Mouse (Mus musculus) hindbrain, embryonic 16.5 days (tissue): Measurements from ENCODE around the gene Ccdc28b. TPM values are rescaled to one million over a fixed set of nuclear protein-coding genes. Genes with fewer than 3 reads are reported as not detected.

ENCODE experiments used
- ATAC-seq: fragments of 200-750 bp; cut with Nextera tagmentation; 2 replicates; pipeline ENCODE4 v1.8.0; 2017; ENCODE audit warnings: moderate TSS enrichment, moderate library complexity
- H3K27ac ChIP-seq: fragments of 300-500 bp; sonication (generic); 2 replicates; pipeline ENCODE4 v1.5.1; 2014; ENCODE audit warnings: low read depth, mild to moderate bottlenecking, control low read depth, low read length, moderate library complexity
- H3K27me3 ChIP-seq: fragments of 300-500 bp; sonication (generic); replicated peaks from 2 replicates; pipeline ENCODE4 v1.6.1; 2014; ENCODE audit warnings: low read length; ENCODE audit not compliant: control insufficient read depth, insufficient read depth
- H3K36me3 ChIP-seq: fragments of 300-500 bp; sonication (generic); 2 replicates; pipeline ENCODE4 v1.6.1; 2014; ENCODE audit warnings: mild to moderate bottlenecking, low read length, moderate library complexity, mixed read lengths; ENCODE audit not compliant: control insufficient read depth, insufficient read depth
- H3K4me1 ChIP-seq: fragments of 300-500 bp; sonication (generic); 2 replicates; pipeline ENCODE4 v1.6.1; 2014; ENCODE audit warnings: low read depth, low read length; ENCODE audit not compliant: control insufficient read depth, insufficient read depth
- H3K4me2 ChIP-seq: fragments of 300-500 bp; sonication (generic); 2 replicates; pipeline ENCODE4 v1.6.1; 2014; ENCODE audit warnings: mild to moderate bottlenecking, low read length, control low read depth, moderate library complexity
- H3K4me3 ChIP-seq: fragments of 300-500 bp; sonication (generic); 2 replicates; pipeline ENCODE4 v1.5.1; 2014; ENCODE audit warnings: mild to moderate bottlenecking, low read length, control low read depth, moderate library complexity
- H3K9ac ChIP-seq: fragments of 300-500 bp; sonication (generic); 2 replicates; pipeline ENCODE4 v1.6.1; 2014; ENCODE audit warnings: low read depth, mild to moderate bottlenecking, control low read depth, low read length, moderate library complexity
- H3K9me3 ChIP-seq: fragments of 300-500 bp; sonication (generic); 2 replicates; pipeline ENCODE4 v1.6.1; 2014; ENCODE audit warnings: mild to moderate bottlenecking, low read length, moderate library complexity; ENCODE audit not compliant: control insufficient read depth
- WGBS: fragments of 180-500 bp; shearing (Covaris S2); extraction: QIAGEN DNeasy Blood & Tissue Kit; methylation state at CpG from one replicate; pipeline ENCODE4 v1.1.7; 2014; 5-methylcytosine and 5-hydroxymethylcytosine counted together
- polyA plus RNA-seq: library from polyadenylated mRNA; unstranded; fragments of >200 nt; fragmentation: Nextera tagmentation; extraction: Ambion mirVana; gene quantifications from 2 replicates; pipeline ENCODE4 v1.2.1, GENCODE M21; 2015

Gene Ccdc28b
- polyA plus RNA-seq, 1 experiment from 2014 or later = 169 TPM

- Histone ChIP-seq H3K4me2 (no peak overlapping the region), H3K9me3 (no peaks in the 10 kb centered on the region), H3K4me1 (no peaks in the 10 kb centered on the region; the same call in 1 of the 2 replicates), H3K4me3 (no peak overlapping the region), H3K9ac (peak overlapping the region; percentile 20; the same call in 1 of the 2 replicates), H3K36me3 (peaks cover 22% of the 10 kb centered on the region), H3K27ac (no peak overlapping the region), H3K27me3 (no peaks in the 10 kb centered on the region)
- ATAC-seq = peak; percentile 28; the same call in 1 of the 2 replicates
- WGBS = 83% methylated on average over 12 of the region's 12 CpGs
Observed at GRCm38 (mm10) chr4:129609139-129609631, 14.6 kb downstream of the Ccdc28b start.

- Histone ChIP-seq H3K4me2 (no peak overlapping the region), H3K27me3 (no peaks in the 10 kb centered on the region), H3K9ac (peak overlapping the region; percentile 53), H3K27ac (no peak overlapping the region; the same call in 1 of the 2 replicates), H3K4me1 (no peaks in the 10 kb centered on the region; the same call in 1 of the 2 replicates), H3K4me3 (no peak overlapping the region), H3K36me3 (peaks cover 29% of the 10 kb centered on the region), H3K9me3 (no peaks in the 10 kb centered on the region)
- ATAC-seq = peak; percentile 89
- WGBS = 36% methylated on average over 7 of the region's 7 CpGs
Observed at GRCm38 (mm10) chr4:129608426-129609025, 15.2 kb downstream of the Ccdc28b start.

- under 1% methylated on average over 73 of the region's 74 CpGs for WGBS
- Histone ChIP-seq H3K4me1 (peaks cover 17% of the 10 kb centered on the region), H3K27me3 (no peaks in the 10 kb centered on the region), H3K9me3 (no peaks in the 10 kb centered on the region), H3K27ac (peak within 1 kb of the TSS; percentile 73), H3K4me3 (peak within 1 kb of the TSS; percentile 65), H3K9ac (peak within 1 kb of the TSS; percentile 79), H3K4me2 (peak within 1 kb of the TSS; percentile 70), H3K36me3 (peaks cover 26% of the 10 kb centered on the region)
- ATAC-seq = peak; percentile 93
Observed at GRCm38 (mm10) chr4:129600233-129601158, 23.3 kb downstream of the Ccdc28b start, which contains the start of the genes Eif3i and Tmem234. Gene Eif3i, minus strand, starts transcription at chr4:129600648. Gene Tmem234, plus strand, starts transcription at chr4:129600668.

GRCm38 (mm10) chr4:129588865-129589264 is 34.9 kb downstream of the Ccdc28b start:
- no peak overlapping the region for H3K27ac ChIP-seq
- no peak overlapping the region for H3K9ac ChIP-seq
- no peak for ATAC-seq
- H3K4me3 ChIP-seq = no peak overlapping the region
- no peaks in the 10 kb centered on the region; the same call in 1 of the 2 replicates for H3K4me1 ChIP-seq
- no peaks in the 10 kb centered on the region for H3K9me3 ChIP-seq
- peaks cover 25% of the 10 kb centered on the region for H3K36me3 ChIP-seq
- H3K4me2 ChIP-seq = no peak overlapping the region
- 83% methylated on average over 4 of the region's 4 CpGs for WGBS
- peaks cover 2% of the 10 kb centered on the region; the same call in 1 of the 2 replicates for H3K27me3 ChIP-seq

- H3K27me3 ChIP-seq = peaks cover 2% of the 10 kb centered on the region; the same call in 1 of the 2 replicates
- H3K4me2 ChIP-seq = no peak overlapping the region
- H3K9me3 ChIP-seq = no peaks in the 10 kb centered on the region
- no peak overlapping the region for H3K9ac ChIP-seq
- no peak overlapping the region for H3K27ac ChIP-seq
- no peak for ATAC-seq
- H3K4me1 ChIP-seq = no peaks in the 10 kb centered on the region; the same call in 1 of the 2 replicates
- peaks cover 12% of the 10 kb centered on the region for H3K36me3 ChIP-seq
- whole genome bisulfite sequencing = 27% methylated on average over 1 of the region's 1 CpGs
- no peak overlapping the region for H3K4me3 ChIP-seq
Observed at GRCm38 (mm10) chr4:129586943-129587342, 36.8 kb downstream of the Ccdc28b start.

GRCm38 (mm10) chr4:129585773-129586172 is 38.0 kb downstream of the Ccdc28b start:
- WGBS = 87% methylated on average over 9 of the region's 9 CpGs
- H3K27ac ChIP-seq = no peak overlapping the region
- H3K4me2 ChIP-seq = no peak overlapping the region; the same call in 1 of the 2 replicates
- H3K9ac ChIP-seq = no peak overlapping the region
- no peak overlapping the region for H3K4me3 ChIP-seq
- no peaks in the 10 kb centered on the region; the same call in 1 of the 2 replicates for H3K4me1 ChIP-seq
- peaks cover under 1% of the 10 kb centered on the region for H3K36me3 ChIP-seq
- no peak for ATAC-seq
- peaks cover 2% of the 10 kb centered on the region; the same call in 1 of the 2 replicates for H3K27me3 ChIP-seq
- H3K9me3 ChIP-seq = no peaks in the 10 kb centered on the region

GRCm38 (mm10) chr4:129584884-129585608 is 38.7 kb downstream of the Ccdc28b start:
- peaks cover 2% of the 10 kb centered on the region; the same call in 1 of the 2 replicates for H3K27me3 ChIP-seq
- no peak overlapping the region for H3K27ac ChIP-seq
- WGBS = 2% methylated on average over 36 of the region's 36 CpGs
- H3K4me2 ChIP-seq = peak overlapping the region; percentile 74
- peak; percentile 65; the same call in 1 of the 2 replicates for ATAC-seq
- H3K36me3 ChIP-seq = no peaks in the 10 kb centered on the region
- H3K4me1 ChIP-seq = no peaks in the 10 kb centered on the region; the same call in 1 of the 2 replicates
- H3K4me3 ChIP-seq = peak overlapping the region; percentile 45
- H3K9ac ChIP-seq = peak overlapping the region; percentile 59
- no peaks in the 10 kb centered on the region for H3K9me3 ChIP-seq

GRCm38 (mm10) chr4:129584370-129584769 is 39.4 kb downstream of the Ccdc28b start:
- Histone ChIP-seq H3K36me3 (no peaks in the 10 kb centered on the region), H3K9me3 (no peaks in the 10 kb centered on the region), H3K9ac (no peak overlapping the region), H3K27ac (no peak overlapping the region), H3K4me1 (no peaks in the 10 kb centered on the region; the same call in 1 of the 2 replicates), H3K27me3 (peaks cover 2% of the 10 kb centered on the region; the same call in 1 of the 2 replicates), H3K4me3 (no peak overlapping the region), H3K4me2 (peak overlapping the region; percentile 74; the same call in 1 of the 2 replicates)
- WGBS = 79% methylated on average over 1 of the region's 1 CpGs
- no peak for ATAC-seq
